Mouse (Mus musculus): Measurements from ENCODE around the gene Vmn2r25. TPM values are rescaled to one million over a fixed set of nuclear protein-coding genes. Genes with fewer than 3 reads are reported as not detected.
"Not testable (repeated sequence)": the region's sequence is repeated elsewhere in the genome, so short reads cannot be mapped to it uniquely, and the experiment has no call there.

Gene Vmn2r25
- total RNA-seq (2021): not detected
- long read RNA-seq, experiment 1: 0 reads
- long read RNA-seq, experiment 2: 0 reads

GRCm38 (mm10) chr6:123853363-123853762 lies at the start of gene Vmn2r25:
Vmn2r25 (minus strand) TSS chr6:123853463.
- not testable (repeated sequence) for DNase-seq

- no peak for DNase-seq
Measured at GRCm38 (mm10) chr6:123819951-123820350, 33.3 kb downstream of the Vmn2r25 start.

GRCm38 (mm10) chr6:123810291-123810690 lies 43.0 kb downstream of the Vmn2r25 start:
- DNase-seq: not testable (repeated sequence)

GRCm38 (mm10) chr6:123793746-123794145 lies 59.5 kb downstream of the Vmn2r25 start:
- DNase-seq: no peak

GRCm38 (mm10) chr6:123784857-123785256 lies 68.4 kb downstream of the Vmn2r25 start:
- DNase-seq: no peak

- DNase-seq: no peak
Measured at GRCm38 (mm10) chr6:123778579-123778978, 74.7 kb downstream of the Vmn2r25 start, which contains the start of gene Vmn2r24. Vmn2r24 (plus strand) TSS chr6:123778879.

Other genes with a start within 250 kb of the Vmn2r25 start
- not detected for gene Vmn2r22, start 202.7 kb downstream of the Vmn2r25 start, total RNA-seq (2021)
- not detected for gene Vmn2r23, start 150.8 kb downstream of the Vmn2r25 start, total RNA-seq (2021)
- not detected for gene Vmn2r24, start 74.6 kb downstream of the Vmn2r25 start, total RNA-seq (2021)
- not detected for gene Vmn2r26, start 171.1 kb upstream of the Vmn2r25 start, total RNA-seq (2021)